Mouse (Mus musculus) retina, postnatal 1 day (tissue): ENCODE measurements around the gene Cfap300.

Experiments used
- DNase-seq: peaks from one replicate; pipeline ENCODE4 v3.0.0-alpha.2; 2012

The Cfap300 gene

DNA sequence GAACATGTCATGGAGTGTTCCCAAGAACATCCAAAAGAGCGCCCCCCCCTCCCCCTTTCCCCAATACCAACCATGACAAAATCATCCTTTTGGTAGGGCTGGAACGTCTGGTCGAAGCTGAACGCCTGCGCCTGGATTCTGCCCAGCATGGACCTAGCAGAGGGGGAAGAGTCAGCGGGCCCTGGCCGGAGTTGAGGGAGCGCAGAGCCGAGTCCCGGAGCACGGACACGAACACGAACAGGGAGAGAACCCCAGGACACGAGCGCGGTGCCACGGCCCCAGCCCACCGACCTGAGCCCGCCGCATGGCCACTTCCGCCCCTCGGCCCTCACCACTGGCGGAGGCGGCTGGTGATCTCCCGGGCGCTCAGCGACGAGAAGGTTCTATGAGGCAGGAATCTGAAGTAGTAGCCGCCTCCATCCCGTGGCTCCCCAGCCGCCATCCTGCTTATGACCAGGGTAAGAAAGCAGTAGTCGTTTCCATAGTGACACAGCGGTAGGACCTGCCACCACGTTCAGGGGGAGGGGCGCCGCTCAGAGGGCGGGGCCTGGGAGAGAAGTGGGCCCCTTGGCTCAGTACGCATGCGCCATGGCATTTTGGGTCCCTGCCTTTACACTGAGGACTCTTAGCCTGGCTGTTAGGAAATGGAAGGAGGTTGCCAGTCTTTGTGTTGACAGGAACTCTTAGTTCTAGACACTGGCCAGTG lies at the start of gene Cfap300:
Gene Cfap300, minus strand, starts transcription at position 486 of the 706 bp plus-strand sequence.
- DNase-seq = peak; percentile 97

DNA sequence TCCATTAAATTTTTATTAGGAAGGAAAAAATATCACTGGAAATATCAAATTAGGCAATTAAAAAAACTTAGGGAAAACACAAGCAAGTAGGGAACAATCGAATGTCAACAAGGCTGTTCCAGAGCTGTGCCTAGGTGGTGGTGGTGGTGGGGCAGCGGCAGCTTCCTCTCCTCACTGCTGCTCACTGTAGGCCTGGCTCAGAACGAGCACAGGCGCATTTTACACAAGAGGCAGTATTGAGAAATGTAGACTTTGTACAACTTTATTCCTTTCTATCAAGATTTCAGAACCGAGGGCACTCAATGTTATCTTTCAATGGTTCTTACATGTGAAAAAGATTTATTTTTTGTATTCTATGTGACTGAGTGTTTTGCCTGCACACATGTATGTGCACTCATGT lies 36.3 kb upstream of the Cfap300 start:
- no peak for DNase-seq

- peak; percentile 11 for DNase-seq
Observed at GRCm38 (mm10) chr9:8074345-8074744, 31.7 kb upstream of the Cfap300 start.

DNA sequence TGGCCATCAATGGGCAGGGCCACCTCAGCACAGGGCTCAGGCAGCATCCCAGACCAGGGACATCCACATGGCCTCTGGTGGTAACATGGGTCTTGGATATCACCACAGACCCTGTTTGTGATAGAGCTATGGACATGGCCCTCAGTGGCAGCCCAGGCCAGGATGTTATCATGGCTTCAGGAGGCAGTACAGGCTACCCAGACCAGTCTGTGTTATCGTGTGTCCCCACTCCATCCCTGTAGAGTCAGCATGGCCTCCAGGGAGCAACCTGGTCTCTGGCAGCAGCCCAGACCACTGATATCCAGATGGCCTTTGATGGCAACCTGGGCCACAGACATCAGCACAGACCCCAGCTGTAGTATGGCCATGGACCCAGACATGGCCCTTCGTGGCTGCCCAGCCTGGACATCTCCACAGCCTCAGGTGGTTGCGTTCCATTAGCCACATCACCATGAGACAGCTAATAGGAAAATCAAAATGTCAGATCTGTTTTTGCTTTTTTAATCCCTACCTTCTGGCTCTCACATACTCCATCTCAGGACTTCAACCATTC lies 30.7 kb upstream of the Cfap300 start:
- no peak for DNase-seq

- DNase-seq = no peak
Observed at GRCm38 (mm10) chr9:8059636-8060035, 17.0 kb upstream of the Cfap300 start.

DNA sequence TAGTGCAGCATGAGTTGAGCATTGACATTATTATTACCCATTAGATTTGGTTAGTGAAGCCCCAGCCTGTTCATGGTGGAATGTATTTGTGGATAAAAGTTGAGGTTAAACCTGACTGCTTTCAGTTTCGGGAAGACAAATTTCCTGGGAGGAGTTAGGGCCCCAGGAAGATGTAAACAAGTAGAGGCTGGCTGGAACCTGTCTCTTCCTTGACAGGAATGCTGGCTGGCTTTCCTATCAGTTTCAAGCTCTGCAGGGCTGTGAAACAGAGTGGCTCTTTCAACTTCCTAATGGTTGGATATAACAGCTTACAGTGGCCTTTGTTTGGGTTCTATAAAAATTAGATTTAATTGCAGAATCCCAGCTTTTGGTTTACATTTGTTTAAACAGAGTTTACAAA lies 12.2 kb upstream of the Cfap300 start:
- DNase-seq = no peak

- DNase-seq = no peak
Observed at GRCm38 (mm10) chr9:8043044-8043387, 393 bp upstream of the Cfap300 start.

- DNase-seq = peak; percentile 8
Observed at GRCm38 (mm10) chr9:8035546-8035945, 7.1 kb downstream of the Cfap300 start.

- DNase-seq = no peak
Observed at GRCm38 (mm10) chr9:8035091-8035490, 7.5 kb downstream of the Cfap300 start.

GRCm38 (mm10) chr9:8034143-8034542 lies 8.5 kb downstream of the Cfap300 start:
- DNase-seq = no peak

DNA sequence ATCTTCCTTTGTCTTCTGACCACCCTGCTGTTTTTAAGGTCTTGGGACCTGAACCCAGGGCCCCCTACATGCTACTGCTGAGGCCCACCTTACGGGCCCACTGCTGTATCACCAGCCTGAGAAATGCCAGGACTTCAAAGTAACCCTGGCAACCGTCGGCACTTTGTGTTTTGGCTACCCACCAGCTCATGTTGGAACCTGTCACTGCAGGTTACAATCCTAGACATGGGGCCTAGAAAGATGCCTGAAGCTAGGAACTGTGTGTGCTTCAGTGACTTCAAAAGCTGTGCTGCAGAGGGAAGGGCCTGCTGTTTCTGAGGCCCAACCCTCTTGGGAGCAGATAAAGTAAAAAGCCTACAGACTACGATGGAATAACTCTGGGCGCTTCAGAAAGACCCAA lies 9.8 kb downstream of the Cfap300 start:
- peak; percentile 57 for DNase-seq

- DNase-seq = no peak
Observed at GRCm38 (mm10) chr9:8018609-8019008, 24.0 kb downstream of the Cfap300 start.

GRCm38 (mm10) chr9:8017253-8017913 lies 25.2 kb downstream of the Cfap300 start:
- DNase-seq = no peak

- DNase-seq = peak; percentile 96
Observed at GRCm38 (mm10) chr9:8004370-8004991, 38.1 kb downstream of the Cfap300 start, which contains the start of gene Yap1. Gene Yap1, minus strand, starts transcription at chr9:8004596.

DNA sequence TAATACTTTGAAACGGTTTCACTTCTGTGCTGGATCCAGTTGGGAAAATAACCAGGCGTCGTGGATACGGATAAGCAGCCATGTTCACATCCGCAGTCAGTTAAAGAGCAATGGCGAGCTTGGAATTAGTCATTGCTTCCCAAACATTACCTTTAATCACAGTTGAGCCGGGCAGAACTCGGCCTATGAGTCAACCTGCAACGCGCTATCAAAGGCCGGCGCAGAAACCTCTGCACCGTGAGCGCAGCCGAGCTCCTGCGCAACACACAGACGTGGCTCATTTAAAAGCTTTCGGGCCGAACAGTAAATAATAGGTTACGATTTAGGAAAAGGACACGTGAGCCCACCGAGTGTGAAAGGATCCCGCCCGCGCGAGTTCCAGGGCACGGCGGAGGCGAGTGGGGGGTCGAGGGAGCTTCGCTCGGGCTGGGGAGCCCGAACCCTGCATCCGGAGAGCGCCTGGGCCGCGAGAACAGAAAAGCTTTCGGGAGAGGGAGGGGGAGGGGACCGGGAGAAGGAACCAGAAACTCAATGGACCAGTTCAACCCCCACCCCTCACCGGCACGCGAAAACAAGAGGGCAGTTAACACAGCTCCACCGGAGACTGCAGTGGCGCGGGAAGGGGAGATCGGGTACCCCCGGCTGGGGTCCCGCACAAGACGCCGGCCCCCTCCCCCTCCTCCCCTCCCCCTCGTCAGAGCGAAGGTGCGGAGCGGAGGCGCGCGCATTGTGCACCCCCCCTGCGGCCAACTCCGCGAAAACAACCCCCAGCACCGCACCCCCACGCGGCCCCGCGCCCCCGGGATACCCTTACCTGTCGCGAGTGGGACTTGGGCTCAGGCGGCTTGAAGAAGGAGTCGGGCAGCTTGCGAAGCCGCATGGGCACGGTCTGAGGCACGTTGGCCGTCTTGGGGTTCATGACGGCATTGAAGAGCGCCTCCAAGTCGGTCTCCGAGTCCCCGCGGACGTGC lies 39.0 kb downstream of the Cfap300 start:
- peak; percentile 77 for DNase-seq

DNA sequence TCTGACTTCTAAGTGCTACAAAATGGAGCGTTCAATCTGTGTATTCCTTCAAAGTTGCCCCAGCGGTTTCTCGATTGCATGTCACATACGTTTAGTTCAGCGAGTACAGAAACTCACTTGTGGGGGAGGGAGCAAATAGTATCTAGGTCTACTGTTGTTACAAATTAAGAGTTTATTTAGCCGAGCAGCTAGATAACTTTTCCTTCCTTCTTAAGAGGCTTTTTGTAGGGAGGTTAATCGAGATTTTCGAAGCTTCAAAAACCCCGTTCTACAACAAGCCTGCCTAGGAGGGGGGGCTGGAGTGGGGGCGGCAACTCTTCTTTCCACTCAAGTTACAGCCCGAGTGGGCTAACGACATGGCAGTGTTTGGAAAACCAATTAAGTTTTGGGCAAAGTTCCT lies 39.8 kb downstream of the Cfap300 start:
- peak; percentile 43 for DNase-seq

DNA sequence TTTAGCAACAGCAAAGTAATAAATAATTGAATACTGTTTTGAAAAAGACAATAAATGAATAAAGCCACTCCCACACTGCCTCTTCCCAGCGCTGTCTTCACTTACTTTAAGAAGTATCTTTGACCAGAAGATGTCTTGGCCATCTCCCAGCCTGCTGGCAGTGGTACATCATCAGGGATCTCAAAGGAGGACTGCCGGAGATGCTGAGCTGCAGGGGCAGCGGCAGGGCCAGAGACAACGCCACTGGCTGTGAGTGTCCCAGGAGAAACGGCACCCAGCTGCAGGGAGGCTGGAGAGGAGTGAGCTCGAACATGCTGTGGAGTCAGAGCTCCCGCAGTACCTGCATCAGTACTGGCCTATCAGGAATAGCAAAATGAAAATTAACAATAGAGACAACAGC lies 41.3 kb downstream of the Cfap300 start:
- DNase-seq = no peak

DNA sequence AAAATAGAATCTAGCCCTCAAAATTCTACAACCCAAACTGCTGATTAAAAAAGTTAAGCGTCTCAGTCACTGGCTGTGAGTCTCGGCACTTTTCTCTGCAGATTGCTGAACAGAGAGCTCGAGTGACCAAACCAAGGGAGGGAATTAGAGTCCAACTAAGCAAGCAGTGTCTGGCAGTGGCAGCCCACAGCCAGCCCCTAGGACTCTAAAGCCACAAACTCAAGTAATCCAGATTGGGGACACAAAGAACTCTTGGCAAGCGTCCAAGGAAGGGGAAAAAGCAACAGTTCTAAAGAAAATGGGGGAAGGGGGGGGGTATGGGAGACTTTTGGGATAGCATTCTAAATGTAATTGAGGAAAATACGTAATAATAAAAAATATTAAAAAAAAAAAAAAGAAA lies 48.3 kb downstream of the Cfap300 start:
- peak; percentile 44 for DNase-seq

DNA sequence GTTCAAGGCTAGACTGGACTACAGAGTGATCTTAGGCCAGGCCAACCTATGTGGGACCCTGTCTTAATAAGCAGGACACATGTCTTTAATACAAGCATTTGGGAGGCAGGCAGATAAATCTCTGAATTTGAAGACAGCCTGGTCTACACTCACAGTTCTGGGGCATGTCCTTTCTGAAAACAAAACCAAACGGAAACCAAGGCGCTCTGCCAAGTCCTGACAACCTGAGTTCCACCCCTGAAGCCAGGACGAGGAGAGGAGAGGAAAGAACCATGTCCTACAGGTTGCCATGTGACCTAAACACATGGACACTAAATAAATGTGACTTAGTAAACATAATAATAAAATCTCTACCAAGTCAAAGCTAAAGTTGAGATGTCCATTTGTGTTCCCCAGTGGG lies 50.0 kb downstream of the Cfap300 start:
- DNase-seq = no peak

DNA sequence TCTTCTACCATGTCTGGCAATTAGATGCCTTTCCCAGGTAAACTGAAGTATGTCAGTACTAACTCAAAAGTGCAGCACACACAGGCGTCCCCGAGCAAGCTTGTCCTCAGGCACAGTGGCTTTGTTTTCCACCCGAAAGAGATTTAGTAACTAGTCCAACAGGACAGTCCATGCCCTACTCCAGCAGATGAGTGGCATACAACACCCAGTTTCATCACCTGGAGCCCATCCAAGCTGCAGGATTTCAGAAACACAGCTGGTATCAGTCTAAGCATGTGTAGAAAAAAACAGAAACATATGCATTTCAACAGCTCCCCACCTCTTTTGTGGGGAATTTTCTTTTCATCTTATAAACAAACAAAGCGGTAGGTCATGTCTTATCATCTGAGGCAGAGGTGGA lies 51.7 kb downstream of the Cfap300 start:
- no peak for DNase-seq

DNA sequence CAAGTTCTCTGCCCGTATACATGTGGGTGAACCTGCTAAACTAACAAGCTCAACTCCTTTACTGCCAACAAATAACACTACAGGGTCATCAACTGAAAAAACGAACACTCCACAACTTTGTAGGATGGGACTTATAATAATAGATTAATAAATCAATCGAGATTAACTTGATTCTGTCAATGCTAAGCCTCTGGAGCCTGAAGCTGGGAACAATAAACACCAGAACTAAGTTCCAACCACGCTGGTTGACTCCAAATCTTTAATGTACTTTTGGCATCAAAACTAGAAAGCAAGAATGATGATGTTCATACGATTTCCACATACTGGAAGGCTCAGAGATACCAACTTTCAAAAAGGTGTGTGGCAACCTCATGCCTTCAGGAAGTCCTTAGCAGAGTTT lies 55.5 kb downstream of the Cfap300 start:
- DNase-seq = no peak

DNA sequence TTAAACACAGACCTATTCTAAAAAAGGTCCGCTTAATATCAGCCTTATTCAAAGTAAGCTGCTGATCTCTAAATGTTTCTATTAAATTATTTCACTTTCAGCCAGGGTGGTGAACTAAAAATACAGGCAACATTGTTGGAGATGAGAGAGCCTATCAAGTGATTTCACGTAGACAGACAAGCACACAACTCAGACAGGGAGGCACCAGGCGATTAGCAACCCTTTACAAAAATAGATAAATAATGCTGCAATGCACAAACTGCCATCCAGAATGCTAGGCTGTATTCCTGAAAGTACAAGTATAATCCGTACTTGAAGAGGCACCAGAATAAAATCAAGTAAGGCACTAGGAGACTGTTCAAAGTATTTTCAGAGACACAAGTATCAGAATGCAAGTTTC lies 58.3 kb downstream of the Cfap300 start:
- no peak for DNase-seq

- peak; percentile 16 for DNase-seq
Observed at GRCm38 (mm10) chr9:7983665-7984064, 59.0 kb downstream of the Cfap300 start.
